Mouse (Mus musculus) limb, embryonic 11.5 days (tissue): Measurements from ENCODE around the gene Zbtb3. TPM values are rescaled to one million over a fixed set of nuclear protein-coding genes. Genes with fewer than 3 reads are reported as not detected.

ENCODE experiments used
- ATAC-seq: fragments of 200-750 bp; cut with Nextera tagmentation; 2 replicates; pipeline ENCODE4 v1.8.0; 2017; ENCODE audit warnings: low read depth; ENCODE audit not compliant: insufficient number of reproducible peaks, low FRiP score, low TSS enrichment
- DNase-seq: peaks from one replicate; pipeline ENCODE4 v3.0.0-alpha.2; 2015; ENCODE audit warnings: low spot score
- H3K27ac ChIP-seq: fragments of 300-500 bp; sonication (generic); replicated peaks from 2 replicates; pipeline ENCODE4 v1.5.1; 2014; ENCODE audit warnings: low read depth, mild to moderate bottlenecking, low read length
- H3K27me3 ChIP-seq: fragments of 300-500 bp; sonication (generic); 2 replicates; pipeline ENCODE4 v1.6.1; 2014; ENCODE audit warnings: mild to moderate bottlenecking, low read length, mixed read lengths; ENCODE audit not compliant: control insufficient read depth, insufficient read depth
- H3K36me3 ChIP-seq: fragments of 300-500 bp; sonication (generic); 2 replicates; pipeline ENCODE4 v1.6.1; 2014; ENCODE audit warnings: mild to moderate bottlenecking, low read length, moderate library complexity, mixed read lengths; ENCODE audit not compliant: control insufficient read depth, insufficient read depth
- H3K4me1 ChIP-seq: fragments of 300-500 bp; sonication (generic); 2 replicates; pipeline ENCODE4 v1.6.1; 2014; ENCODE audit warnings: low read length, mixed read lengths; ENCODE audit not compliant: control insufficient read depth, insufficient read depth
- H3K4me2 ChIP-seq: fragments of 300-500 bp; sonication (generic); 2 replicates; pipeline ENCODE4 v1.6.1; 2014; ENCODE audit warnings: low read depth, mild to moderate bottlenecking, moderate library complexity; ENCODE audit not compliant: severe bottlenecking
- H3K4me3 ChIP-seq: fragments of 300-500 bp; sonication (generic); 2 replicates; pipeline ENCODE4 v1.5.1; 2014; ENCODE audit warnings: low read depth, low read length
- H3K9ac ChIP-seq: fragments of 300-500 bp; sonication (generic); 2 replicates; pipeline ENCODE4 v1.6.1; 2014; ENCODE audit warnings: mild to moderate bottlenecking, low read length
- H3K9me3 ChIP-seq: fragments of 300-500 bp; sonication (generic); 2 replicates; pipeline ENCODE4 v1.6.1; 2016; ENCODE audit warnings: low read length; ENCODE audit not compliant: control insufficient read depth
- WGBS: fragments of 180-500 bp; shearing (Covaris S2); extraction: QIAGEN DNeasy Blood & Tissue Kit; methylation state at CpG from one replicate; pipeline ENCODE4 v1.1.7; 2014; 5-methylcytosine and 5-hydroxymethylcytosine counted together
- polyA plus RNA-seq: library from polyadenylated mRNA; unstranded; fragments of >200 nt; fragmentation: Nextera tagmentation; extraction: Ambion mirVana; gene quantifications from 2 replicates; pipeline ENCODE4 v1.2.1, GENCODE M21; 2014

Gene Zbtb3
- 4.8 and 5.0 TPM in 2 replicates for polyA plus RNA-seq

GRCm38 (mm10) chr19:8802130-8802821 is at the start of gene Zbtb3:
Gene Zbtb3, plus strand, starts transcription at chr19:8802555.
- DNase-seq (peak; percentile 94), ATAC-seq (peak; percentile 95)
- H3K4me2 ChIP-seq: peak within 1 kb of the TSS; percentile 52
- peak within 1 kb of the TSS; percentile 57; the same call in 1 of the 2 replicates for H3K9ac ChIP-seq
- peak within 1 kb of the TSS; percentile 42 for H3K4me3 ChIP-seq
- under 1% methylated on average over 30 of the region's 30 CpGs for WGBS
- 0 out of 2 replicates have a peak within 1 kb of the TSS, but pooled peaks have one; percentile 64 for H3K27ac ChIP-seq
- no peaks in the 10 kb centered on the region for H3K27me3 ChIP-seq
- no peaks in the 10 kb centered on the region for H3K9me3 ChIP-seq
- peaks cover 2% of the 10 kb centered on the region; the same call in 1 of the 2 replicates for H3K36me3 ChIP-seq
- peaks cover 9% of the 10 kb centered on the region; the same call in 1 of the 2 replicates for H3K4me1 ChIP-seq

- WGBS: 84% methylated on average over 3 of the region's 3 CpGs
- H3K27ac ChIP-seq: no peak overlapping the region
- no peaks in the 10 kb centered on the region for H3K4me1 ChIP-seq
- no peaks in the 10 kb centered on the region for H3K9me3 ChIP-seq
- H3K4me3 ChIP-seq: no peak overlapping the region
- ATAC-seq: no peak
- H3K4me2 ChIP-seq: peak overlapping the region; percentile 61; the same call in 1 of the 2 replicates
- no peaks in the 10 kb centered on the region for H3K27me3 ChIP-seq
- peaks cover 9% of the 10 kb centered on the region; the same call in 1 of the 2 replicates for H3K36me3 ChIP-seq
- no peak overlapping the region for H3K9ac ChIP-seq
- DNase-seq: no peak
These were observed 46.7 kb upstream of the Zbtb3 start for GRCm38 (mm10) chr19:8755652-8756051.

- Histone ChIP-seq H3K27ac (peak within 1 kb of the TSS; percentile 83), H3K4me2 (peak within 1 kb of the TSS; percentile 61), H3K4me3 (peak within 1 kb of the TSS; percentile 87), H3K36me3 (peaks cover 2% of the 10 kb centered on the region; the same call in 1 of the 2 replicates), H3K27me3 (no peaks in the 10 kb centered on the region), H3K4me1 (no peaks in the 10 kb centered on the region), H3K9ac (peak within 1 kb of the TSS; percentile 83), H3K9me3 (no peaks in the 10 kb centered on the region)
- ATAC-seq (peak; percentile 88), DNase-seq (peak; percentile 95)
- WGBS: under 1% methylated on average over 75 of the region's 75 CpGs
These were observed 45.5 kb upstream of the Zbtb3 start, which contains the start of gene Nxf1 for GRCm38 (mm10) chr19:8756635-8757387. Gene Nxf1, plus strand, starts transcription at chr19:8757073.

- H3K9ac ChIP-seq: peak overlapping the region; percentile 83
- no peaks in the 10 kb centered on the region for H3K27me3 ChIP-seq
- 7% methylated on average over 14 of the region's 14 CpGs for WGBS
- no peak for DNase-seq
- H3K27ac ChIP-seq: no peak overlapping the region
- H3K4me2 ChIP-seq: peak overlapping the region; percentile 61
- H3K9me3 ChIP-seq: no peaks in the 10 kb centered on the region
- peak overlapping the region; percentile 87 for H3K4me3 ChIP-seq
- no peaks in the 10 kb centered on the region for H3K4me1 ChIP-seq
- no peak for ATAC-seq
- peaks cover 3% of the 10 kb centered on the region; the same call in 1 of the 2 replicates for H3K36me3 ChIP-seq
These were observed 44.8 kb upstream of the Zbtb3 start for GRCm38 (mm10) chr19:8757471-8757998.

- Histone ChIP-seq H3K36me3 (peaks cover 11% of the 10 kb centered on the region), H3K4me3 (no peak overlapping the region)
- 95% methylated on average over 2 of the region's 2 CpGs for WGBS
These were observed 43.5 kb upstream of the Zbtb3 start for GRCm38 (mm10) chr19:8758899-8759298.

GRCm38 (mm10) chr19:8760757-8761156 is 41.6 kb upstream of the Zbtb3 start:
- Histone ChIP-seq H3K27me3 (no peaks in the 10 kb centered on the region), H3K4me2 (no peak overlapping the region), H3K4me1 (no peaks in the 10 kb centered on the region), H3K36me3 (peaks cover 25% of the 10 kb centered on the region), H3K9me3 (peaks cover 10% of the 10 kb centered on the region), H3K9ac (no peak overlapping the region), H3K4me3 (no peak overlapping the region), H3K27ac (no peak overlapping the region)
- ATAC-seq: no peak
- no peak for DNase-seq
- 88% methylated on average over 2 of the region's 2 CpGs for WGBS

More at GRCm38 (mm10) chr19:8758899-8759298, 43.5 kb upstream of the Zbtb3 start:
- Histone ChIP-seq H3K9me3 (no peaks in the 10 kb centered on the region), H3K4me2 (no peak overlapping the region), H3K27ac (no peak overlapping the region), H3K4me1 (no peaks in the 10 kb centered on the region), H3K9ac (no peak overlapping the region), H3K27me3 (no peaks in the 10 kb centered on the region)
- ATAC-seq (no peak), DNase-seq (no peak)

- Histone ChIP-seq H3K9me3 (peaks cover 10% of the 10 kb centered on the region), H3K27me3 (no peaks in the 10 kb centered on the region), H3K9ac (no peak overlapping the region), H3K4me1 (no peaks in the 10 kb centered on the region), H3K36me3 (peaks cover 40% of the 10 kb centered on the region), H3K27ac (no peak overlapping the region), H3K4me2 (no peak overlapping the region), H3K4me3 (no peak overlapping the region)
- 95% methylated on average over 4 of the region's 4 CpGs for WGBS
- DNase-seq: no peak
- ATAC-seq: no peak
These were observed 39.1 kb upstream of the Zbtb3 start for GRCm38 (mm10) chr19:8763276-8763675.

GRCm38 (mm10) chr19:8765562-8765961 is 36.8 kb upstream of the Zbtb3 start:
- DNase-seq (no peak), ATAC-seq (no peak)
- no peaks in the 10 kb centered on the region for H3K27me3 ChIP-seq
- no peak overlapping the region for H3K4me3 ChIP-seq
- H3K9me3 ChIP-seq: peaks cover 10% of the 10 kb centered on the region
- peaks cover 5% of the 10 kb centered on the region; the same call in 1 of the 2 replicates for H3K4me1 ChIP-seq
- no peak overlapping the region for H3K9ac ChIP-seq
- H3K4me2 ChIP-seq: no peak overlapping the region
- 95% methylated on average over 9 of the region's 9 CpGs for WGBS
- H3K36me3 ChIP-seq: peaks cover 48% of the 10 kb centered on the region
- no peak overlapping the region for H3K27ac ChIP-seq
